Mouse (Mus musculus): ENCODE results near the gene Sgcd. TPM values are rescaled to one million over a fixed set of nuclear protein-coding genes. Genes with fewer than 3 reads are reported as not detected.
"Not testable (repeated sequence)": the region's sequence is repeated elsewhere in the genome, so short reads cannot be mapped to it uniquely, and the experiment has no call there.

The Sgcd gene
- polyA plus RNA-seq, 1 experiment, result 6.1 TPM

DNA sequence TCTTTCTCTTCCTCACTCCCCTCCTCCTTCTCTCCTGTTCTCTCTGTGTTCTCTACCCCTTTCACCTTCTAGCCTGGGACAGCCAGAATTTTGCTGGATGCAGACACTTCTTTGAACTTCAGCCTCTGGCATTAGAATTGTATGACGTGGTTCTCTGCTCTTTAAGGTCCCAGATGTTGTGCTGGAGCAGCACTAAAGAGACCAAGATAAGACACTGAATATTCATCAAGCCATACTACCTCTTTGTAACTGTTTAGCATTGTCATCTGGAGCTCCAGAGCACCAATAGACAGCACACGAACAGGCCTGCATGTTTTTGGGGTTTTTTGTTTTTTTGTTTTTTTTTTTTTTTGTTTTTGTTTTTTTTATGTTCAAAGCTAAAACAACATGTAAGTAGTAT lies 541.0 kb downstream of the Sgcd start:
- TF ChIP-seq POLR2A (IDR thresholded peaks at IDR 0.05; ENCODE audit: borderline replicate concordance, extremely low read depth, insufficient read depth, insufficient read length, poor library complexity, severe bottlenecking), result no peak
- no peak for TF ChIP-seq CTCF (IDR thresholded peaks at IDR 0.05; ENCODE audit: borderline replicate concordance, extremely low read depth, insufficient read depth, insufficient read length)
- DNase-seq (ENCODE audit: low read depth), result no peak

DNA sequence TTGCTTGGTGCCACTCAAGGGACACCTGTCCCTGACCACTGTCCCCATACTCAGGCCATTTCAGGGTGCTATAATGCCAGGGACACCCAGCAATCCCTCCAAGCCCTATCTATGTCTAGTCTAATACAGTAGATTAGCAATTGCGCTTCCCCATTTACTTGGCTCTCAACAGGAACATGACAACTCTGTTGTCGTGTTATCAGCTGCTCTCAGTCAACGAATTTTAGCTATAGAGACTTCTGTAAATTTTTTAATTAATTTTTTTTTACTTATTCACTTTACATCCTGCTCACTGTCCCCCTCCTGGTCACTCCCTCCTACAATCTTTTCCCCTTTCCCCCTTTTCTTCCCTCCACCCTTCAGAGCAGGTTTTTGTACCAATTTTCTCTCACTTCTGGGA lies 542.4 kb downstream of the Sgcd start:
- DNase-seq (ENCODE audit: low read depth), result no peak
- TF ChIP-seq CTCF (IDR thresholded peaks at IDR 0.05; ENCODE audit: borderline replicate concordance, extremely low read depth, insufficient read depth, insufficient read length) (no peak), POLR2A (IDR thresholded peaks at IDR 0.05; ENCODE audit: borderline replicate concordance, extremely low read depth, insufficient read depth, insufficient read length, poor library complexity, severe bottlenecking) (no peak)

DNA sequence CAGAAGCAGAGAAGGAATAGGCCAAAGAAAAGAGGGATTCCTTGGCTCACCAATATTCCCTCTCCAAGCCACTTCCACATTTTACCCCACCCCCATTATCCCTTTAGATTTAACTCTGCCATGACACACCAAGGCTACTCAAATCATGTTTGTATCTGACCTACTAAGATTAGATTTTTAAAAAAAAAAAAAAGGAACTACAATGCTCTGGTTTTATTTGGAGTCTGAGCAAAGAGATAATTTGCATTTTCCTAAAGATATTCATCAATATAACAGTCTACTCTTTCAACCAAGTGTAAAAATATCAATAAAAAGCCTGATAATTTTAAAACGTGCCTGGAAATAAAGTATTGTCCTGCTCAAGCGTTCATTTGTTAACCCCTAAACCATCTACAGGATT lies 543.1 kb downstream of the Sgcd start:
- no peak for DNase-seq (ENCODE audit: low read depth)
- no peak for TF ChIP-seq POLR2A (IDR thresholded peaks at IDR 0.05; ENCODE audit: borderline replicate concordance, extremely low read depth, insufficient read depth, insufficient read length, poor library complexity, severe bottlenecking)
- no peak for TF ChIP-seq CTCF (IDR thresholded peaks at IDR 0.05; ENCODE audit: borderline replicate concordance, extremely low read depth, insufficient read depth, insufficient read length)

DNA sequence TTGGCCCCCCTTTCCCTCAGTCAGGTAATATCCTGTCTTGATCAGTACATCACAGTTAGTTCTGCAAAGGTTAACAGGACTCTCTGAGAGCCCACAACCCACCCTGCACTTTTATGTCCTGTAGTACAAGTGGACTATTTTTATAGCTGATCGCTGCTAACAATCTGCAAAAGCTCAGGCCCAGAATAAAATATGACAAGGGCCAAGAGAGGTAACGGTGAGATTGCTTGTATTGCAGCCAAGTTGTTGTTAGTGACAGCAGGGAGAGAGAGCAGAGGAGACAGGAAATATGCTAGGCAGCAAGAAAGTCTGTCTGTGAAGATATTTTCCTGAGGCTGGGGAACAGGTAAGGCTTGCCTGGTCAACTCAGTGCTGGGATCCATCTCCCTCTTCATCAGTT lies 546.5 kb downstream of the Sgcd start:
- DNase-seq (ENCODE audit: low read depth), result no peak
- TF ChIP-seq CTCF (IDR thresholded peaks at IDR 0.05; ENCODE audit: borderline replicate concordance, extremely low read depth, insufficient read depth, insufficient read length) (no peak), POLR2A (IDR thresholded peaks at IDR 0.05; ENCODE audit: borderline replicate concordance, extremely low read depth, insufficient read depth, insufficient read length, poor library complexity, severe bottlenecking) (no peak)

DNA sequence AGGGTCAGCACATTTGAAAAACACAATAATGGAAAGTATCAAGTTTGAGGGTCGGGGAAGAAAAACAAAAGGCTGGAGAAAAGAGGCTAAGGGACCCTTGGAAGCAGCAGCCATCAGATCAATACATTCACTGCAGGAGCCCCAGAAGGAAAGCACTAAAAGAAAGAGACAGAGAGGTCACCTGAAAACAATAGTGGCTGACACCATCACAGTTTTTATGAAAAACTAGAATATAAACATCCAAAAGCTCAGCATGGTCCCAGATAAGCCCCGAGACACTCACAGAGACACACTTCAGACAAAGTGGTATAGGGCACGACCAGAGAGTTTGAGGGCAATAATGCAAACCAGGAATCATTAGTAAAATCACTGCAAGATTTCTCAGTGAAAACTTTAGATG lies 589.2 kb downstream of the Sgcd start:
- DNase-seq (ENCODE audit: low read depth), result no peak
- TF ChIP-seq CTCF (IDR thresholded peaks at IDR 0.05; ENCODE audit: borderline replicate concordance, extremely low read depth, insufficient read depth, insufficient read length) (no peak), POLR2A (IDR thresholded peaks at IDR 0.05; ENCODE audit: borderline replicate concordance, extremely low read depth, insufficient read depth, insufficient read length, poor library complexity, severe bottlenecking) (no peak)

DNA sequence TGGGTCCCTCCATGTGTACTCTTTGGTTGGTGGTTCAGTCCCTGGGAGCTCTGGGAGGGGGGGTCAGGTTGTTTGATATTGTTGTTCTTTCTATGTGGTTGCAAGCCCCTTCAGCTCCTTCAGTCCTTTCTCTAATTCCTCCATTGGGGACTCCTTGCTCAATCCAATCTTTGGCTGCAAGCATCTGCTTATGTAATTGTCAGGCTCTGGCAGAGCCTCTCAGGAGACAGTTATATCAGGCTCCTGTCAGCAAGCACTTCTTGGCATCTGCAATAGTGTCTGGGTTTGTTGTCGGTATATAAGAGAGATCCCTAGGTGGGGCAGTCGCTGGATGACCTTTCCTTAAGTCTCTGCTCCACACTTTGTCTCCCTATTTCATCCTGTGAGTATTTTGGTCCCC lies 598.0 kb downstream of the Sgcd start:
- not testable (repeated sequence) for DNase-seq (ENCODE audit: low read depth)

DNA sequence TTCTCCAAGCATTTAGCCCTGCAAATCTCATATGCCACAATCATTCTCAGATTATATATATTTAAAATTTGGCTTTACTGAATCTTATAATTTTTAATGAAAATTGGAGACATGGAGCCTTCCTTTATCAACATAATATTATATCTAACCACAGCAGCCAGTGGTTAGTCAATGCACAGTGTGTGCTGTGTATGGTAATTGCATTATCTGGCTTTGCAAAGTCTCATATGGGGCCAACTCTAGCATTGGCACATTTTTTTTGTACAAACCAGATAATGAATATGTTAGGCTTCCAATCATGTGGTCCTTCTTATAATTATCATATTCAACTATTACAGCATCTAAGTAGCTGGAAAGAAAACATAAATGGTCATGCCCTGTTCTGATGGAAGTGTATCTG lies 599.4 kb downstream of the Sgcd start:
- TF ChIP-seq CTCF (IDR thresholded peaks at IDR 0.05; ENCODE audit: borderline replicate concordance, extremely low read depth, insufficient read depth, insufficient read length) (no peak), POLR2A (IDR thresholded peaks at IDR 0.05; ENCODE audit: borderline replicate concordance, extremely low read depth, insufficient read depth, insufficient read length, poor library complexity, severe bottlenecking) (no peak)
- no peak for DNase-seq (ENCODE audit: low read depth)

DNA sequence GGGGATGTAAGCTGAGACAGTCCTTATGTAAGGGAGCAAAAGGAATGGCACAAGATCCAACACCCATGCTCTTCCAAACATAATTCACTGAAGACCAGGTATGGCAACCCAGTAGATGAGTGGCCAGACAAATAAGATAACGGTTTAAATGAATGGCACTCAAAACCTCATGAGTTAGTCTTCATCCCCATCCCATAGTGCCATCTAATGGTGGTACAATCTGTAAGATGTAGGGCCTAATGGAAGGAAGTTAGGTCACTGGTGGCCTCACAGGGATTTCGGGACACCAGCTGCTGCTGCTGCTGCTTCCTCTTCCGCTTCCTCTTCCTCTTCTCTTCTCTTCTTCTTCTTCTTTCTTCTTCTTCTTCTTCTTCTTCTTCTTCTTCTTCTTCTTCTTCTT lies 601.0 kb downstream of the Sgcd start:
- TF ChIP-seq POLR2A (IDR thresholded peaks at IDR 0.05; ENCODE audit: borderline replicate concordance, extremely low read depth, insufficient read depth, insufficient read length, poor library complexity, severe bottlenecking) (no peak), CTCF (IDR thresholded peaks at IDR 0.05; ENCODE audit: borderline replicate concordance, extremely low read depth, insufficient read depth, insufficient read length) (no peak)
- DNase-seq (ENCODE audit: low read depth), result no peak

DNA sequence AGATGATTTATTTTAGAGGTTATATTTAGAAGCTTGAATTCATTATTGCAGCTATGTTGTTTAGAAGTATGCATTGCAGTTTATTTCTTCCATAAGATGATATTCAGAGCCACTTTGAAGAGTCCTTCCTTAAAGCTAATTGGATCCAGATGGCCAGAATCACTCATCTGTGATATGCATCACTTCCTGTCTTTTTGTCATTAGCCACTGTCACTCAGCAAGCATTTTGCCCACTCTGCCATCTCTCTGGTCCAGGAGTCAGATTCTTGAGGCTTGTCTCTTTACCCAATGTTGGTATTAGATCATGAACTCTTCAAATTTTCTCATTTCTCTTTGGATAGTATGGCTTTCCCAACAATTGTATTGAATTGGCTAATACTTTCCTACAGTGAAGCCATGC lies 602.6 kb downstream of the Sgcd start:
- TF ChIP-seq POLR2A (IDR thresholded peaks at IDR 0.05; ENCODE audit: borderline replicate concordance, extremely low read depth, insufficient read depth, insufficient read length, poor library complexity, severe bottlenecking) (no peak), CTCF (IDR thresholded peaks at IDR 0.05; ENCODE audit: borderline replicate concordance, extremely low read depth, insufficient read depth, insufficient read length) (no peak)
- no peak for DNase-seq (ENCODE audit: low read depth)

DNA sequence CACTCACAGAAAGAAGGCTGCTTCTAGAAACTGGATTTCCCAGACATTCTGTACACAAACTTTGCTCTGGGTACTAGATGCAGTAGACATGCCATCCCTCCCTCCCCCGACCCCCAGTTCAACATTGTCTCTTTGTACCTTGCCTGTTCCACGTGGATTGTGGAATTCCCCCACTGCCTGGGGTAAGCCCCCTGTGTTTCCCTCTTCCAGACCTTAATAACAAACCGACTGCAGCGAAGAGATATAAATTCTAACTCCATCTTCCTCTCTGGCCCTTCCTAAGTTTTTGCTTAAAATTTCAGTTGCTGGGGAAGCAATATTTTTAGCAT lies 609.2 kb downstream of the Sgcd start:
- DNase-seq (ENCODE audit: low read depth), result no peak
- TF ChIP-seq POLR2A (IDR thresholded peaks at IDR 0.05; ENCODE audit: borderline replicate concordance, extremely low read depth, insufficient read depth, insufficient read length, poor library complexity, severe bottlenecking) (no peak), CTCF (IDR thresholded peaks at IDR 0.05; ENCODE audit: borderline replicate concordance, extremely low read depth, insufficient read depth, insufficient read length) (no peak)

DNA sequence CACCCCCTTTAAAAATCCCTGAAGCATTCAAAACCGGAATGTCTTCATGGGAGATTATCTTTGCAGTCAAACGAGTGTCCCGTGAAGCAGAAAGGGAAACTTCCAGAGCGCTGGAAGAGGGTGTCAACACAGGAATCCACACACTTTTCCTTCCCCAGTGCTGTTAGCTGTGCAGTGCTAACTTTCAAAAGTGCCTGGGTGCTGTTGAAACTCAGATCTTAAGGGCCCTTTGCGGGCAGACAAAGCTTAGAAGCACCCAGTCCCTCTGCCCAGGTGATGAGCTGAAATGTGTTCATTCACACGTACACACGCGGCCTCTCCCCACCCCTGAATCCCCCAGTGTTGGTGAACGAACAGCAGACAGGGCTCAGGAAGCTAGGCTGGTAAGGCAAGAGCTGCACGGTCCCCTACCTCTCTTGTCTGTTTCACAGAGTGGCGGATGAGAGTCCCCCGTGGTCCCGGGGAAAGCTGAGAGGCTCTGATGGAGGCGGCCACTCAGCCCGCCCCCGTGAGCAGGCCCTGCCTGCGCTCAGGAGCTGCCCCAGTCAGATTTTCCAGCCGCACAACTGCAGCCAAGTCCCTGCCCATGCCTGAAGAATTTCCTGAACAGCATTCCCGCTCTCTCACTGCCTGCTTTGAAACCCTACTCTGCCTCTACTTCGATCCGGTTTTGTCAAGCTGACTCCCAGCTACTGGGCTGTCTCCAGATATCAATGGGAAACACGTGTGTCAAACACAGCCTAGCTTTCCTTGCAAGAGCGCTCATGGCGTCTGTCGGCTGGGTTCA lies 609.7 kb downstream of the Sgcd start:
- no peak for TF ChIP-seq CTCF (IDR thresholded peaks at IDR 0.05; ENCODE audit: borderline replicate concordance, extremely low read depth, insufficient read depth, insufficient read length)
- TF ChIP-seq POLR2A (IDR thresholded peaks at IDR 0.05; ENCODE audit: borderline replicate concordance, extremely low read depth, insufficient read depth, insufficient read length, poor library complexity, severe bottlenecking), result no peak
- DNase-seq (ENCODE audit: low read depth), result peak; percentile 83

DNA sequence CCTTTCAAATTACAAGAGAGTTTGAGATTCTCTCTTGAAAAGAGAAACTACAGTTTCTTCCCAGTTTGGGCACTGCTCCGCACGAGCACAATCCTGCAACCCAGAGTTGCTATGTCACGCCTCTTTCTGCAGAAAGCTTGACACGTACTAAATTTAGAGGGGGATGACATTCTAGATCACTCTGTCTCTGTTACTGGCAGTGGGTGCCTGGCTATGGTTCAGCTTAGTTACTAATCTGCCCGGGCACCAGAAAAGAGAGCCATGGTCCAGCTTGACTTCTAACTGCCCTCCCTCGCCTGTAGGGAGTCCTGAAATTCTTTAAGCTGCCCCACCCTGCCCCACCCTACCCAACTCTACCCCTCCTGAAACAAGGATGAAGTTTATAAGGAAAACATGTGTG lies 611.3 kb downstream of the Sgcd start:
- DNase-seq (ENCODE audit: low read depth), result no peak
- TF ChIP-seq POLR2A (IDR thresholded peaks at IDR 0.05; ENCODE audit: borderline replicate concordance, extremely low read depth, insufficient read depth, insufficient read length, poor library complexity, severe bottlenecking), result no peak
- TF ChIP-seq CTCF (IDR thresholded peaks at IDR 0.05; ENCODE audit: borderline replicate concordance, extremely low read depth, insufficient read depth, insufficient read length), result no peak
